Mouse (Mus musculus) left cerebral cortex, postnatal 4 days (tissue): ENCODE measurements around the gene Fli1. TPM values are rescaled to one million over a fixed set of nuclear protein-coding genes. Genes with fewer than 3 reads are reported as not detected.

Experiments used
- DNase-seq: peaks from one replicate; pipeline ENCODE4 v3.0.0-alpha.2; 2022
- intact Hi-C: fragments of 180-260 bp; cut with DNase I; formaldehyde crosslinking; loops from one replicate; pipeline ENCODE4 v1.15.1; 2025
- total RNA-seq, 2 experiments: library from RNA; stranded (reverse); gene quantifications; 2 replicates each; pipeline ENCODE4 v1.2.3; 2021

Gene Fli1
- total RNA-seq, 2 experiments from 2014 or later, result 8.5 to 10.0 TPM

DNA sequence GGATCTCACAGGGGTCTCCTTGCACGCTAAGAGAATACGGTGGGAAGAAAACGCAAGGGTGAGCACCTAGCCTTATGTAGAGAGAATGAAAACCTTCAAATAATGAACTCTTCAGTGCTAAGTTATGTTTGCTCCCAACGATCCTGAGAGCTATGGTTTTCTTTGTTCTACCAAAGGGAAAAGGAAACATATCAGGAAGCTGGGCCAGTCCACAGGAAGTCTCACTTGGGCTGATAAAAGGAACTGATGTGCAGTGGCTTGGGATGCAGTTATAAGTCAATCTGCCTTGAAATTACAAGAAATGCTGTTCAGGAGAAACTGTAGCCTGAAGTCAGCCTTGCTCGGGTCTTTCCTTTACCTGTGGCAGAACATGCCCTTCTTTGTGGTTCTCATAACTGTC is 13.1 kb downstream of the Fli1 start:
- DNase-seq, result no peak
- intact Hi-C loops, result no loop called here

GRCm38 (mm10) chr9:32527329-32527728 is 15.3 kb downstream of the Fli1 start:
- DNase-seq, result no peak
- intact Hi-C loops, result no loop called here

DNA sequence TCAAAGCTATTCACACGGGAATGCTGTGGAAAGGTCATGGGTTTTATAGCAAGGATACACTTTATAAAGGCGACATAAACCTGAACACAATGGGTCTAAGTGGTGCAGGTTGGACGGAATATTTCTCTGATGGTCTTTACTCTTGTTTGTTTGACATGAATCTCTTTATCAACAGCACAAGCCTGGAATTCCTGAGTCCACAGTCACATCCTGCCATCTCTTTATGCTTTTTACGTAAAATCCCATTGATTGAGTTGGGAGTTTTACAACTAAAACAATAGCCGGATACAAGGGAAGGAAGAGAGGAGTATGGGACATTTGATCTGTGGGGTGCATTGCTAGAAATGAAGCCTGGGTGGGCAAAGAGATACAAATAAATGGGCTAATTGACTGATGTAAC is 16.9 kb downstream of the Fli1 start:
- no peak for DNase-seq
- intact Hi-C loops, result no loop called here

- intact Hi-C loops, result no loop called here
- DNase-seq, result no peak
These were observed 20.0 kb downstream of the Fli1 start for GRCm38 (mm10) chr9:32522536-32523245.

GRCm38 (mm10) chr9:32521331-32521730 is 21.3 kb downstream of the Fli1 start:
- intact Hi-C loops, result no loop called here
- no peak for DNase-seq

GRCm38 (mm10) chr9:32520821-32521220 is 21.8 kb downstream of the Fli1 start:
- DNase-seq, result no peak

GRCm38 (mm10) chr9:32519101-32520051 is 23.3 kb downstream of the Fli1 start:
- DNase-seq, result no peak
- intact Hi-C loops, result no loop called here

More at GRCm38 (mm10) chr9:32520821-32521220, 21.8 kb downstream of the Fli1 start:
- intact Hi-C loops, result no loop called here

- intact Hi-C loops, result no loop called here
- DNase-seq, result no peak
These were observed 24.1 kb downstream of the Fli1 start for GRCm38 (mm10) chr9:32518351-32519075.

GRCm38 (mm10) chr9:32516691-32517090 is 26.0 kb downstream of the Fli1 start:
- no peak for DNase-seq
- intact Hi-C loops, result no loop called here

DNA sequence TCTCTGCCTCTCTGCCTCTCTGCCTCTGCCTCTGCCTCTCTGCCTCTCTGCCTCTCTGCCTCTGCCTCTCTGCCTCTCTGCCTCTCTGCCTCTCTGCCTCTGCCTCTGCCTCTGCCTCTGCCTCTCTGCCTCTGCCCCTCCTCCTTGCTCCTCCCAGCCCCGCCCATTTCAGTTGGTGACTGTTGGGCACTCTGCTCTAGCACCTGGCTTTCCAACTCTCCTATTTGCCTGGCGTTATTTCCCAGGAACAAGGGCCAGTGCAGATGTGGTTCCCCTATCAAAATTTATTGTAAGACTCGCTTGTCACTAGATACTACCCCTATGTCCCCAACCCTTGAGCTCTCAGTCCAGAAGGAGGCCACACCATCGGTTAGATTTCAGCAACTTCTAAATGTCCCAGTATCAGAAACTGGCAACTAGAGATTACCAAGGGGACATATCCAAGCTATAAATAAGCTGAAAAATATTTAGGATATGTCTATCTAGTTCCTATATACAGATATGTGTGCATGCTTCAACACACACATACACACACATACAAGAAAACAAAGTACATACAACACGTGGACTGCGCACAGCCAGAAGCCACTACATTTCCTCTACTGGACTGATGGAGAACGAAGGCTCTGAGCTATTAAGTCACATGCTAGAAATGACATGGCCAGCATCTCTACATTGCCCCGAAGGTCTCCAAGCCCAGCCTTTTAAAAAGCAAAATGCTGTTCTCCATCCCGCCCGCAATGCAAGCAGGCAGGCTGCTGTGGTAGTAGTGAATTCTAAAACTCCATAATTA is 26.6 kb downstream of the Fli1 start:
- intact Hi-C loops, result no loop called here
- no peak for DNase-seq

DNA sequence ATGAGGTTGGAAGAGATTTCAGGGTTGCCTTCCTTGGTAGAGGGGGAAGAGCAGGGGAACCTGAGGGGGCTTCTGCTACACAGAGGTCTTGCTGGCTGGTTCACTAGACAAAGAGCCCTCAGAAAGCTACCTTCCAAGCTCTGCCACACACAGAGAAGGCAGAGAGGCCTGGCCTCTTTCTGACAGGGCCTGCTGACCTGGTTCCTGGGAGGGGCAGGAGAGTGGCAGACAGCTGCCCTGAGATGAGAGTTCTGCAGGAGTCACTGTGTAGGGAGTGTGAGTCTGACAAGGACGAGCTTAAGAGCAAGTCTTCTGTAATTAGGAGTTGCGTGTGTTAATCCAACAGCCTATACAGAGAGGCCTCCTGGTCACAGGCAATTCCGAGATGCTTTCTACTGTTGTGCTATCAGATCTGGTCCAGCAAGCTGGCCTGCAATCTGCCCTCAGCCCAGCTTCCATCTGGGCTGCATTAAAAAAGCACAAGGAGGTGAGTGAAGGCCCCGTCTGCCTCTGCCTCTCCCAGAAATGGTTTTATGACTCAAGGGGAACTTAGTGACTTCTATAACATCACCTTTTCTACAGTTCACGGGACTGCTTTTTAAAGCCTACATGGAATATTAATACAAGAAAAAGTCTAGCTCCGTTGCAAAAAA is 28.1 kb downstream of the Fli1 start:
- intact Hi-C loops, result no loop called here
- DNase-seq, result no peak

GRCm38 (mm10) chr9:32513471-32513870 is 29.2 kb downstream of the Fli1 start:
- DNase-seq, result no peak
- intact Hi-C loops, result no loop called here

DNA sequence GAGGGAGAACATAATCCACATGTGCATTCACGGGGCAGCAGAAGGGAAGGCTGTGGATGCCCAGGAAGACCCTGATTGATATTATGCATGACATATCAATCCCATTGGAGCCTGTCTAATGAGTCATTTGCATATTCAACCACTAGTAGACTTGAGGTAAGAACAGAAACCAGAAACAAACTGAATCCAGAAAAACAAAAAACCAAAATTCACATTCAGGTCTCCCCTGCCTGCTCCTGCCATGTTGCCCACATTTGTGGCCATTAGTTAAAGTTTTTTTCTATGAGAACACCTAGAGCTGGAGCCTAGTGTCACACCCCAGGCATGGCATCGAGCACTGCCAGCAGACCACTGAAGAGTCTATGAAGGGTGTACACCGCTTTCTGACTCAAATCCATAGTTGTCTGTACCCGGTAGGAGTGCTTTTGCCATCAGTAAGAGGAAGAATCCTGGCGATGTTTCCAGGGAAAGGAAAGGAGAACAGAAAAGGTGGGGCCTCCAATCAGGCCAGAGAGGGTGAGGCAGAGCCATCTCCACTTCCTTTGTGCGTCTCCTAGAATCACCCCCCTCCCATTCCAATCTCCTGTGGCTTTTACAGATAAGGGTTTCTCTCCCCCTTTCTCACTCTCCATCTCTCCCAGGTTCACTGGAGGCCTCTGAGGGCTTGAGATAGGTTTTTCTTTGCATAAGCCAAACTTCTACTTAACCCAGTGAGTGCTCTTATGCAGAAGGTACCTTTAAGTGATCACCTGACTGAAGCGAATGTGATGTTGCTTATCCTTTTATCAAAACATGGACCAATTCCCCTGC is 32.0 kb downstream of the Fli1 start:
- intact Hi-C loops, result no loop called here
- no peak for DNase-seq

GRCm38 (mm10) chr9:32509706-32510156 is 32.9 kb downstream of the Fli1 start:
- intact Hi-C loops, result no loop called here
- no peak for DNase-seq

GRCm38 (mm10) chr9:32508648-32509047 is 34.0 kb downstream of the Fli1 start:
- intact Hi-C loops, result no loop called here
- no peak for DNase-seq

- DNase-seq, result no peak
These were observed 34.5 kb downstream of the Fli1 start for GRCm38 (mm10) chr9:32508118-32508517.

GRCm38 (mm10) chr9:32506866-32507861 is 35.5 kb downstream of the Fli1 start:
- intact Hi-C loops, result no loop called here
- DNase-seq, result no peak

More at GRCm38 (mm10) chr9:32508118-32508517, 34.5 kb downstream of the Fli1 start:
- intact Hi-C loops, result no loop called here

GRCm38 (mm10) chr9:32506161-32506560 is 36.5 kb downstream of the Fli1 start:
- intact Hi-C loops, result no loop called here
- no peak for DNase-seq
